Mouse (Mus musculus): ENCODE results near the gene Relt. TPM values are rescaled to one million over a fixed set of nuclear protein-coding genes. Genes with fewer than 3 reads are reported as not detected.

Relt gene
- polyA plus RNA-seq (2012; rRNA removed) (8.5 and 9.8 TPM in 2 replicates), polyA plus RNA-seq (2014; fragmentation: Nextera tagmentation; extraction: Ambion mirVana) (3.0 and 3.2 TPM in 2 replicates)

DNA sequence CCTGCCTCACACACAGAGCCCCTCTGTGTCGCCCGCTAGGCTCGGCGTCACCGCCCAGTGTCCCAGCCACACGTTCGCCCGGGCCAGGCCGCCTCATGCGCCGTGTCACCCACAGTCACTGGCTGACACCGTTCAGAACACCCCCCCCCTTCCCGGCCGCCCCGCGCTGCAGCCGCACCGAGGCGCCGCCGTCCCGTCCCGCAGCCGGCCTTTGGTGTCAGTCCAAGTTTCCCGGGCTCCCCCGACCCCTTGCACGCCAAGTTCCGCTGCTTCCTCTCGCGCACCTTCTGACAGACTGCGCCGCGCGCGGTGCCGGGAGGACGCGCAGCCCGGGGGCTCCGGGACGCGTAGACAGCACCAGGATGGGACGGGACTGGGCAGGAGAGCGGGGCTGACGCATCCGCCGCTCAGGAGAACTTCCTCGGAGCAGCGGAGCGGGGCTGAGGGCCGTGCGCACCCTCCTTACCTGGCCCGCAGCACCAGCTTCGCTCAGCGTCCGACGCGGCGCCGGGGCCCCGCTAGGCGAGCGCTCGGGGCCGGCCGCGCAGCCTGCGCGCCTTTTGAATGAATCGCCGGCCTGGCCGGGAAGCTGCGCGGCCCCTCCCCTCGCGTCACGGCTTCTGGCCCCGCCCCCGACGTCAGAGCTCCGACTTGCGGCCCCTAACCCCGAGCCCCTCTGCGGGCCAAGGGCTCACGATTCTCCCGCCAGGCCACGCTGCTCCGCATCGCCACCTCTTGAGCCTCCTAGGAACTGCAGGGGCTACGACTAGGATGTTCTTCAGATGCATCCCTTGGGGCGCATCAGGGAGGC lies at the start of gene Relt:
Gene Relt, minus strand, starts transcription at position 619 of the 811 bp plus-strand sequence.
- peak within 1 kb of the TSS; percentile 95 for H3K4me2 ChIP-seq (replicated peaks; ENCODE audit: low read depth, low read length, severe bottlenecking)
- WGBS = under 1% methylated on average over 79 of the region's 91 CpGs
- peak within 1 kb of the TSS; percentile 70 for H3K9ac ChIP-seq (ENCODE audit: low read depth, low read length, severe bottlenecking)
- H3K27ac ChIP-seq (replicated peaks; ENCODE audit: low read depth, low read length) = peak within 1 kb of the TSS; percentile 79; the same call in 1 of the 2 replicates
- H3K36me3 ChIP-seq (ENCODE audit: control insufficient read depth, insufficient read depth, low read length) = no peaks in the 10 kb centered on the region
- TF ChIP-seq POLR2A (IDR thresholded peaks at IDR 0.05; ENCODE audit: borderline replicate concordance, extremely low read depth, insufficient read depth, insufficient read length) = 0 out of 2 replicates have a peak, but pooled peaks have one; percentile 27
- ATAC-seq (ENCODE audit: low FRiP score, low read depth) (peak; percentile 89), DNase-seq (ENCODE audit: low spot score) (peak; percentile 92)
- no peaks in the 10 kb centered on the region for H3K27me3 ChIP-seq (ENCODE audit: control insufficient read depth, insufficient read depth, low read length)
- H3K4me1 ChIP-seq (ENCODE audit: control insufficient read depth, insufficient read depth, low read length) = 0 out of 2 replicates have a peak, but pooled peaks cover 3% of the 10 kb centered on the region
- no peaks in the 10 kb centered on the region for H3K9me3 ChIP-seq (ENCODE audit: control insufficient read depth, low read length)
- peak within 1 kb of the TSS; percentile 80 for H3K4me3 ChIP-seq (replicated peaks; ENCODE audit: low read length)

DNA sequence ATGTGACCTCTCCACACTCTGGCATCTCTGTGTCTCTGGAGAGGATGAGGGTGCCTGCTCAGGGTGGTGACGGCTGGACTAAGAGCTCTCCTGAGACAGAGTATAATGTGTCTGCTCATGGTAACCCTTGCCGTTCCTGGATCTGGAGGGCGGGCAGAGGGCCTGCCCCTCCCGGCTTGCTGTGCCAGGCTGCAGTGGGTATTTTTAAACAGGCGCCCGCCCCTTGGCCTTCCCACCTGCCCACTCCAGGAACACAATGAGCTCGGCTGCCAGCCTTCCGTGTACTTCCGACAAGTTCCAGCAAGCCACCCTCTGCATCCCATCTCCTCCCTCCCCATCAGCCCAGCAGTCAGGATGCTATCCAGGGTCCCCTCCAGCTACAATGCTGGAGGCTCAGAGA lies 48.5 kb upstream of the Relt start:
- Histone ChIP-seq H3K4me1 (ENCODE audit: control insufficient read depth, insufficient read depth, low read length) (peaks cover 36% of the 10 kb centered on the region), H3K27ac (replicated peaks; ENCODE audit: low read depth, low read length) (0 out of 2 replicates have a peak overlapping the region, but pooled peaks have one; percentile 26), H3K4me2 (replicated peaks; ENCODE audit: low read depth, low read length, severe bottlenecking) (no peak overlapping the region), H3K27me3 (ENCODE audit: control insufficient read depth, insufficient read depth, low read length) (no peaks in the 10 kb centered on the region), H3K36me3 (ENCODE audit: control insufficient read depth, insufficient read depth, low read length) (peaks cover 25% of the 10 kb centered on the region), H3K9ac (ENCODE audit: low read depth, low read length, severe bottlenecking) (peak overlapping the region; percentile 36; the same call in 1 of the 2 replicates), H3K4me3 (replicated peaks; ENCODE audit: low read length) (no peak overlapping the region), H3K9me3 (ENCODE audit: control insufficient read depth, low read length) (no peaks in the 10 kb centered on the region)
- ATAC-seq (ENCODE audit: low FRiP score, low read depth) (no peak), DNase-seq (ENCODE audit: low spot score) (no peak)
- no peak for TF ChIP-seq POLR2A (IDR thresholded peaks at IDR 0.05; ENCODE audit: borderline replicate concordance, extremely low read depth, insufficient read depth, insufficient read length)
- 39% methylated on average over 9 of the region's 9 CpGs for WGBS

DNA sequence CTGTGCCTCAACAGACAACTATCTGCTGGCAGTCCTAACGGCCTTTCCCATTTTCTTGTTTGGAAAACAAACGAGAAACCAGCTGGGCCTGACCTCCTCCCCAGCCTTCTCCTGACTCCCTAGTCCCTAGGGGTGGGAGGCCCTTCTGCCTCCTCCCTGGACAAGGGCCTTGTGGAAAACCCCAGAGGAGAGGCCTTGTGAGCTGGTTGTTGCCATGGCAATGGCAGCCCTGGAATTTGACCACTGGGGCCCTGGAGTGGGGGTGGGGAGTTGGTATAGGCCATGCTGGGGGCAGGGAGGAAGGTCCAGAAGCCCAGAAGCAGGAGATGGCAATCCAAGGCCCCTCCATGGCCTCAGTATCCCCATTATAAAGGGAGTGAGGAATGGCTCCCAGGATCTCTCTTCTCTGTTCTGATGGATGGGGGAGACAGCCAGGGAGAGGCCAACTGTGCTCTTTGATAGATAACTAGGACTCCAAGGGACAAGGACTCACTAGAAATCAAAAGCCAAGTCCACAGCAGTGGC lies 48.1 kb upstream of the Relt start:
- Histone ChIP-seq H3K27me3 (ENCODE audit: control insufficient read depth, insufficient read depth, low read length) (no peaks in the 10 kb centered on the region), H3K4me1 (ENCODE audit: control insufficient read depth, insufficient read depth, low read length) (peaks cover 33% of the 10 kb centered on the region), H3K9ac (ENCODE audit: low read depth, low read length, severe bottlenecking) (peak overlapping the region; percentile 16; the same call in 1 of the 2 replicates), H3K9me3 (ENCODE audit: control insufficient read depth, low read length) (no peaks in the 10 kb centered on the region), H3K4me3 (replicated peaks; ENCODE audit: low read length) (no peak overlapping the region), H3K27ac (replicated peaks; ENCODE audit: low read depth, low read length) (0 out of 2 replicates have a peak overlapping the region, but pooled peaks have one; percentile 26), H3K4me2 (replicated peaks; ENCODE audit: low read depth, low read length, severe bottlenecking) (no peak overlapping the region), H3K36me3 (ENCODE audit: control insufficient read depth, insufficient read depth, low read length) (peaks cover 21% of the 10 kb centered on the region)
- WGBS = 34% methylated on average over 2 of the region's 2 CpGs
- no peak for TF ChIP-seq POLR2A (IDR thresholded peaks at IDR 0.05; ENCODE audit: borderline replicate concordance, extremely low read depth, insufficient read depth, insufficient read length)
- DNase-seq (ENCODE audit: low spot score) (no peak), ATAC-seq (ENCODE audit: low FRiP score, low read depth) (no peak)

DNA sequence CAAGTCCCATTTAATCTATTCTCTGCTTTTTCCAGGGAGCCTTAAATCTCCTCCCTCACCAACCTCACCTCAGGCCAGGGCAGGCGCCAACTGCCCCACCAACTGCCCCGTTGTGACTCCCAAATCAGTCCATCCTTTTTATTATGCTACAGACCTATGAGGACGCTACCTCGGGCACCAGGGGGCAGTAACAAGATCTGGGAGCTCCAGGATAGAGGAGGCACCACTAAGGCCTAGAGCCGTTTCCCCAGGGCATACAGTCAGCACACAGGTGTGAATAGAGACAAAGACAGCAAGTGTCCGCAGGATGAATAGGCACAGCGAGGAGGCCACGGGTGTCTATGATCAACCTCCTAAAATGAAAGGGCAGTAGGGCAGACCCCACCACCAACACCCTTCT lies 45.3 kb upstream of the Relt start:
- Histone ChIP-seq H3K36me3 (ENCODE audit: control insufficient read depth, insufficient read depth, low read length) (peaks cover 27% of the 10 kb centered on the region), H3K27ac (replicated peaks; ENCODE audit: low read depth, low read length) (peak overlapping the region; percentile 10; the same call in 1 of the 2 replicates), H3K4me2 (replicated peaks; ENCODE audit: low read depth, low read length, severe bottlenecking) (no peak overlapping the region), H3K9me3 (ENCODE audit: control insufficient read depth, low read length) (no peaks in the 10 kb centered on the region), H3K27me3 (ENCODE audit: control insufficient read depth, insufficient read depth, low read length) (no peaks in the 10 kb centered on the region), H3K4me1 (ENCODE audit: control insufficient read depth, insufficient read depth, low read length) (peaks cover 27% of the 10 kb centered on the region), H3K9ac (ENCODE audit: low read depth, low read length, severe bottlenecking) (no peak overlapping the region), H3K4me3 (replicated peaks; ENCODE audit: low read length) (no peak overlapping the region)
- ATAC-seq (ENCODE audit: low FRiP score, low read depth) (no peak), DNase-seq (ENCODE audit: low spot score) (no peak)
- TF ChIP-seq POLR2A (IDR thresholded peaks at IDR 0.05; ENCODE audit: borderline replicate concordance, extremely low read depth, insufficient read depth, insufficient read length) = no peak
- 37% methylated on average over 8 of the region's 8 CpGs for WGBS

DNA sequence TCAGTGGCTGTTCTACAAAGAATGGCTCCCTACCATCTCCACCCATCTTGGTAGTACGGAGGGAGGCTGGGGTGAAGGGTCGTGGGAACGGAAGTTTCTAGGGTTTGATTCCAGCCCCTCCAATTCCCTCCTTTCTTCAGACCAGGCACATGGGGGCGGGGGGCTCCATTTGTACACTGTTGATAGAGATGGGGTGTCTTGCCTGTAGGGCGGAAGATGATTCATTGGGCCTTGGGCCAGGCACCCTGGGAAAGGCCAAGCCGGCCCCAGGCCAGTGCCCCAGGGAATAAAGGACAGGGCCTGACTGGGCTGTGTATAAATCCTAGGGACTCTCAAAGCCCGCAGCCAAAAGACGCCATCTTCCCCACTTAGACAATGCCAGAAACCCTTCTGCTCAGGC lies 44.8 kb upstream of the Relt start:
- H3K9ac ChIP-seq (ENCODE audit: low read depth, low read length, severe bottlenecking) = no peak overlapping the region
- 87% methylated on average over 8 of the region's 8 CpGs for WGBS
- DNase-seq (ENCODE audit: low spot score) (no peak), ATAC-seq (ENCODE audit: low FRiP score, low read depth) (no peak)
- TF ChIP-seq POLR2A (IDR thresholded peaks at IDR 0.05; ENCODE audit: borderline replicate concordance, extremely low read depth, insufficient read depth, insufficient read length) = no peak
- H3K27me3 ChIP-seq (ENCODE audit: control insufficient read depth, insufficient read depth, low read length) = no peaks in the 10 kb centered on the region
- no peak overlapping the region for H3K4me3 ChIP-seq (replicated peaks; ENCODE audit: low read length)
- no peaks in the 10 kb centered on the region for H3K9me3 ChIP-seq (ENCODE audit: control insufficient read depth, low read length)
- H3K36me3 ChIP-seq (ENCODE audit: control insufficient read depth, insufficient read depth, low read length) = peaks cover 27% of the 10 kb centered on the region
- H3K4me2 ChIP-seq (replicated peaks; ENCODE audit: low read depth, low read length, severe bottlenecking) = no peak overlapping the region
- H3K27ac ChIP-seq (replicated peaks; ENCODE audit: low read depth, low read length) = peak overlapping the region; percentile 10
- H3K4me1 ChIP-seq (ENCODE audit: control insufficient read depth, insufficient read depth, low read length) = peaks cover 27% of the 10 kb centered on the region
